Comparison of ENCODE assay signal across 24 mouse cellular contexts in the genomic region with DNA sequence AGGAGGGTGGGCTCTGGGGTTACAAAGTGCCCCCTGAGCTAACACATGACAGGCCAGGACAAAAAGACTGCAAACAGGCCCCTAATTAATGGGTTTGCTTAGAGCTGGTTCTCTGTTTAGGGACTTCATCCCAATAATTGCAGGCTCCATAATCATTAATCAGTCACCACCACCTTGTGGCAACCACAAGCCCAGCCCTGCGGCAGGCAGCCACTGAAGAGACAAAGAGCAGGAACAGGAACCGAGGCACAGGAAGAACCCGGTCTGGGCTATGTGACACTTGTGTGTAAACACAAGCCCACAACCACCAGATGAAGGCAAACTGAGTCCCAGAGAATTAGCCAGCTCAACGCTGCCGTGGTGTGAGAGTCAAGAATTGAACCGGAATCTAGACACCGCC.
DNase-seq lines count a peak whose midpoint lies in the region; ATAC-seq and TF ChIP-seq lines count a peak whose summit lies in the region.
"Had no signal": no experiment of that assay in that cellular context is flagged by ENCODE, and none has a peak within 500 bp of the region (broad histone marks: within the 10 kb centered on the region; RNA-seq: fewer than 3 reads in every experiment).

No protein-coding gene starts in this region.

- H3K9me3 ChIP-seq in limb, embryonic 15.5 days, result no peaks in the 10 kb centered on the region
- H3K9me3 ChIP-seq in heart, embryonic 11.5 days (replicated peaks; ENCODE audit: control insufficient read depth, low read length), result no peaks in the 10 kb centered on the region
- H3K9me3 ChIP-seq: embryonic facial prominence, embryonic 13.5 days; forebrain, embryonic 12.5 days; heart, embryonic 13.5 days; kidney, embryonic 15.5 days; liver, embryonic 15.5 days; neural tube, embryonic 15.5 days had no signal

- no peaks in the 10 kb centered on the region for H3K36me3 ChIP-seq in limb, embryonic 15.5 days
- no peaks in the 10 kb centered on the region for H3K36me3 ChIP-seq in heart, embryonic 11.5 days (ENCODE audit: control insufficient read depth, insufficient read depth, low read length)
- H3K36me3 ChIP-seq: embryonic facial prominence, embryonic 13.5 days; forebrain, embryonic 12.5 days; heart, embryonic 13.5 days; kidney, embryonic 15.5 days; liver, embryonic 15.5 days; neural tube, embryonic 15.5 days had no signal

- DNase-seq in gastrocnemius, adult 2 months, result no peak
- no peak for DNase-seq in gastrocnemius, postnatal 25 days
- DNase-seq in MEL-GATA-1-ER (ENCODE audit: extremely low read depth, low read depth), result peak; percentile 55
- DNase-seq in left cerebral cortex, postnatal 25 days (ENCODE audit: low spot score in 2 of 2), result no peak
- DNase-seq: adrenal gland, postnatal 14 days; cerebellum, adult 8-10 months; heart, postnatal 14 days; liver; thymus, adult 2 months; thymus, postnatal 4 days had no signal

- 32% methylated on average over 7 of the region's 7 CpGs for WGBS in limb, embryonic 15.5 days
- WGBS in heart, embryonic 11.5 days (ENCODE audit: insufficient replicate concordance), result 47% methylated on average over 7 of the region's 7 CpGs

- H3K4me3 ChIP-seq in gastrocnemius, adult 2 months, result no peak overlapping the region
- no peak overlapping the region for H3K4me3 ChIP-seq in limb, embryonic 15.5 days
- no peak overlapping the region for H3K4me3 ChIP-seq in heart, embryonic 11.5 days (ENCODE audit: low read depth, low read length)
- H3K4me3 ChIP-seq: embryonic facial prominence, embryonic 13.5 days; erythroblast, embryonic 14.5 days; forebrain, embryonic 12.5 days; heart, embryonic 13.5 days; kidney, embryonic 15.5 days; liver, embryonic 15.5 days; neural tube, embryonic 15.5 days had no signal

- H3K9ac ChIP-seq in limb, embryonic 15.5 days, result no peak overlapping the region
- H3K9ac ChIP-seq in heart, embryonic 11.5 days (ENCODE audit: low read depth, low read length), result no peak overlapping the region
- H3K9ac ChIP-seq: embryonic facial prominence, embryonic 13.5 days; forebrain, embryonic 12.5 days; heart, embryonic 13.5 days; kidney, embryonic 15.5 days; liver, embryonic 15.5 days; neural tube, embryonic 15.5 days had no signal

- ATAC-seq in granulocyte monocyte progenitor cell, adult 5-6 weeks (replicated peaks; ENCODE audit: poor library complexity, severe bottlenecking), result peak; percentile 25; the same call in 1 of the 2 replicates
- no peak for ATAC-seq in limb, embryonic 15.5 days (ENCODE audit: insufficient number of reproducible peaks, low FRiP score, low TSS enrichment, low read depth)
- ATAC-seq in heart, embryonic 11.5 days (replicated peaks; ENCODE audit: insufficient number of reproducible peaks, low FRiP score, low TSS enrichment), result no peak
- ATAC-seq: intestine, postnatal 0 days had no signal

- intact Hi-C loops in gastrocnemius, adult 2 months (cut with DNase I), result no loop called here
- intact Hi-C loops in left cerebral cortex, postnatal 25 days (cut with DNase I), result no loop called here

- H3K27me3 ChIP-seq in limb, embryonic 15.5 days, result peaks cover 21% of the 10 kb centered on the region; the same call in 1 of the 2 replicates
- H3K27me3 ChIP-seq in heart, embryonic 11.5 days (ENCODE audit: control insufficient read depth, insufficient read depth, low read length), result no peaks in the 10 kb centered on the region
- H3K27me3 ChIP-seq: heart, embryonic 13.5 days; kidney, embryonic 15.5 days; liver, embryonic 15.5 days; neural tube, embryonic 15.5 days had no signal

- peaks cover 39% of the 10 kb centered on the region for H3K4me1 ChIP-seq in limb, embryonic 15.5 days
- no peaks in the 10 kb centered on the region for H3K4me1 ChIP-seq in heart, embryonic 11.5 days (ENCODE audit: control insufficient read depth, insufficient read depth, low read length)
- H3K4me1 ChIP-seq: forebrain, embryonic 12.5 days; liver, embryonic 15.5 days had no signal

- no peak overlapping the region for H3K4me2 ChIP-seq in limb, embryonic 15.5 days
- no peak overlapping the region for H3K4me2 ChIP-seq in heart, embryonic 11.5 days
- H3K4me2 ChIP-seq: embryonic facial prominence, embryonic 13.5 days; forebrain, embryonic 12.5 days; heart, embryonic 13.5 days; kidney, embryonic 15.5 days; liver, embryonic 15.5 days; midbrain, embryonic 11.5 days; neural tube, embryonic 15.5 days had no signal

- H3K27ac ChIP-seq in gastrocnemius, adult 2 months, result peak overlapping the region; percentile 86; the same call in 1 of the 2 replicates
- H3K27ac ChIP-seq in limb, embryonic 15.5 days, result peak overlapping the region; percentile 48
- H3K27ac ChIP-seq in heart, embryonic 11.5 days (ENCODE audit: low read depth, low read length), result no peak overlapping the region
- H3K27ac ChIP-seq: embryonic facial prominence, embryonic 13.5 days; forebrain, embryonic 12.5 days; heart, embryonic 13.5 days; liver, embryonic 15.5 days; macrophage; neural tube, embryonic 15.5 days; stomach, postnatal 0 days had no signal

- no peak for TF ChIP-seq CTCF in gastrocnemius, adult 2 months (IDR thresholded peaks at IDR 0.05)
